Mouse (Mus musculus) cerebellum, adult 11-12 months (tissue): ENCODE data around the gene Sult2a3.
"Not testable (repeated sequence)": the region's sequence is repeated elsewhere in the genome, so short reads cannot be mapped to it uniquely, and the experiment has no call there.

ENCODE experiments used
- DNase-seq: peaks from one replicate; pipeline ENCODE4 v3.0.0; 2022

The Sult2a3 gene

GRCm38 (mm10) chr7:14122944-14123343, at the start of gene Sult2a3:
TSS of gene Sult2a3 (minus strand) at chr7:14123044.
- DNase-seq, result no peak

GRCm38 (mm10) chr7:14120436-14120835, 2.4 kb downstream of the Sult2a3 start:
- no peak for DNase-seq

DNA sequence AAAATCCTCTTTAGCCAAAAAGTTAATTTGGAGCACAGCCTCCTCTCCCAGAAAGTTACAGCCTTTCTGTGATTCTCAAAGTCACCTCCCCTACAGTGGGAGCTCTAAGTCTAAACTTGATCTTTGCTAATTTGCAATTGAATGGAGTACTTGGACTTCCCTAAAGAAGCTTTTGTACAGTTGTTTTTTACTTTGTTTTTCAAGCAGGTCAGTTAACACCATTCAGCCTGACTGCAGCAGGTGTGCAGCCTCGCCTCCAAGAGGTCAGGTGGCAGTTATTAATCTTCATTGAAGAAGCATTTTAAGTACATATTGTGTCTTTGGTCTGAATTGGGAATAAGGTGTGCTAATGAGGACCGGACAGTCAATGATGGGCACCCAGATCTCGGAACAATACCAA, 3.0 kb downstream of the Sult2a3 start:
- DNase-seq, result not testable (repeated sequence)

- DNase-seq, result no peak
Observed at GRCm38 (mm10) chr7:14116761-14117160, 6.1 kb downstream of the Sult2a3 start.

GRCm38 (mm10) chr7:14114471-14114870, 8.4 kb downstream of the Sult2a3 start:
- DNase-seq, result not testable (repeated sequence)

DNA sequence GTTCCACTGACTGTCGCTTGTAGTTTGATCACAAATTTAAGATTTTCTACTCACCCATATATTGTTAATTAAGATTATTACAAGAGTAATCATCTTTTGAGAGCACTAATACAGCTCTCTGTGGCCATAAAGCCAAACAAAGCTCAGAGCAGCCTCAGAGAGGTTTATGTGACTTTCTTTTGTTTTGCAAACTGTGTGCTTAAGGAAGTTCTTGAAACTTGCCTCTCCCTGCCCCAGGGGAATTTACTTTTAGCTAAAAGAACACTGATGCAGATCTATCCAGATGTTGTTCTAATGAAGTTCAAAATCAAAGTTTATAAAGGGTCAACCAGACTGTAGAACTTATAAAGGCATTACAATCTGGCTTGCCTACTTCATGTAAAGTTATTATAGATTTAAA, 75.0 kb downstream of the Sult2a3 start:
- not testable (repeated sequence) for DNase-seq

GRCm38 (mm10) chr7:14030831-14031230, 92.0 kb downstream of the Sult2a3 start:
- DNase-seq, result not testable (repeated sequence)
